Mouse (Mus musculus) hindbrain, embryonic 13.5 days (tissue): ENCODE measurements around the gene Gm20518. TPM values are rescaled to one million over a fixed set of nuclear protein-coding genes. Genes with fewer than 3 reads are reported as not detected.

ENCODE experiments used
- ATAC-seq: fragments of 200-750 bp; cut with Nextera tagmentation; 2 replicates; pipeline ENCODE4 v1.8.0; 2017; ENCODE audit warnings: moderate TSS enrichment; ENCODE audit not compliant: low FRiP score
- H3K27ac ChIP-seq: fragments of 300-500 bp; sonication (generic); 2 replicates; pipeline ENCODE4 v1.5.1; 2015; ENCODE audit warnings: inconsistent platforms, mild to moderate bottlenecking, moderate library complexity
- H3K27me3 ChIP-seq: fragments of 300-500 bp; sonication (generic); 2 replicates; pipeline ENCODE4 v1.6.1; 2015; ENCODE audit warnings: mild to moderate bottlenecking, inconsistent platforms
- H3K36me3 ChIP-seq: fragments of 300-500 bp; sonication (generic); 2 replicates; pipeline ENCODE4 v1.6.1; 2015; ENCODE audit warnings: mild to moderate bottlenecking, inconsistent platforms
- H3K4me1 ChIP-seq: fragments of 300-500 bp; sonication (generic); replicated peaks from 2 replicates; pipeline ENCODE4 v1.6.1; 2015; ENCODE audit warnings: inconsistent platforms
- H3K4me2 ChIP-seq: fragments of 300-500 bp; sonication (generic); 2 replicates; pipeline ENCODE4 v1.6.1; 2015; ENCODE audit warnings: inconsistent platforms, mild to moderate bottlenecking, moderate library complexity
- H3K4me3 ChIP-seq: fragments of 300-500 bp; sonication (generic); 2 replicates; pipeline ENCODE4 v1.5.1; 2015; ENCODE audit warnings: mild to moderate bottlenecking, inconsistent platforms
- H3K9ac ChIP-seq: fragments of 300-500 bp; sonication (generic); 2 replicates; pipeline ENCODE4 v1.6.1; 2015; ENCODE audit warnings: mild to moderate bottlenecking, inconsistent platforms
- H3K9me3 ChIP-seq: fragments of 300-500 bp; sonication (generic); 2 replicates; pipeline ENCODE4 v1.6.1; 2016; ENCODE audit warnings: inconsistent platforms
- WGBS: fragments of 180-500 bp; shearing (Covaris S2); methylation state at CpG from one replicate; pipeline ENCODE4 v1.1.7; 2015; 5-methylcytosine and 5-hydroxymethylcytosine counted together
- polyA plus RNA-seq: library from polyadenylated mRNA; unstranded; fragments of >200 nt; fragmentation: Nextera tagmentation; extraction: Ambion mirVana; gene quantifications from 2 replicates; pipeline ENCODE4 v1.2.1, GENCODE M21; 2015

Gene Gm20518
- polyA plus RNA-seq, 1 experiment from 2014 or later, result 0.65 TPM

DNA sequence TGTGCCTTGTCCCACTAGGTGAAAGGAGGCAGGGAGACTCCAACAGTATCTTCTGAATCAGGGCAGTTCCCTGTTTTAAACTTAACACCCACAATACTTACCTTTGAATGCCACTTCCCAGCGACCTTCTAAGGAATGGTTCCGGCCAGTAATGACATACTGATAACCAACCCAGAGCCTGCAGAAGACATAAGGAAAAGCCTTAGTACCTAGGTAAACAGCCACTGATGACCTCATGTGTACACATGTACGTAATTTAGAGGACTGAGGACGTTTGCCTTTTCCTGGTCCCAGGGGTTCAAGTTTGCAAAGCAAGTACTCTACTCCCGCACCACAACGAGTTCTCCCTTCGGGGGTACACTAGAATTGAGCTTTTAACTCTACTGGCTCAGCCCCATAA is 34.3 kb downstream of the Gm20518 start:
- Histone ChIP-seq H3K27me3 (no peaks in the 10 kb centered on the region), H3K4me2 (no peak overlapping the region), H3K9me3 (no peaks in the 10 kb centered on the region), H3K4me1 (no peaks in the 10 kb centered on the region), H3K36me3 (peaks cover 77% of the 10 kb centered on the region), H3K27ac (no peak overlapping the region), H3K9ac (no peak overlapping the region), H3K4me3 (no peak overlapping the region)
- WGBS, result 92% methylated on average over 7 of the region's 7 CpGs
- ATAC-seq, result no peak

DNA sequence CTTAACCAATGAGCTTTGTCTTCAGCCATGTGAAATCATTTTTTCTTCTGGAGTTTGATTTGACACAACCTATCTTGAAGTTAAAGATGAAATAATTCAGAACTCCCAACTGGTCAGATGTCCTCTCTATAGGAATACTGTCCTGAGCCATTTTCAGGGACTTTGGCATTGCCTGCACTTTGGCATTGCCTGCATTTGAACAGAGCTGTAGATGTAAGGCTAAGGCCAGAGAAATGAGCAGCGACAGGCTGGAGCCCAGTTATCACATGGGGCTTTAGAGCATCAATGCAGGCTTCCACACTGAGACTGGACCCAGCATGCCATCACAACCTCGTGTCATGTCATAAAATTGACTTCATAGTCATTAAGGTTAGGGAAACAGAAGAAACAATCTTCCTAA is 38.2 kb downstream of the Gm20518 start:
- no peak overlapping the region for H3K9ac ChIP-seq
- H3K27ac ChIP-seq, result no peak overlapping the region
- H3K4me3 ChIP-seq, result no peak overlapping the region
- H3K4me1 ChIP-seq, result no peaks in the 10 kb centered on the region
- 90% methylated on average over 2 of the region's 2 CpGs for WGBS
- ATAC-seq, result no peak
- H3K27me3 ChIP-seq, result no peaks in the 10 kb centered on the region
- no peaks in the 10 kb centered on the region for H3K9me3 ChIP-seq
- H3K4me2 ChIP-seq, result no peak overlapping the region
- peaks cover 88% of the 10 kb centered on the region for H3K36me3 ChIP-seq

DNA sequence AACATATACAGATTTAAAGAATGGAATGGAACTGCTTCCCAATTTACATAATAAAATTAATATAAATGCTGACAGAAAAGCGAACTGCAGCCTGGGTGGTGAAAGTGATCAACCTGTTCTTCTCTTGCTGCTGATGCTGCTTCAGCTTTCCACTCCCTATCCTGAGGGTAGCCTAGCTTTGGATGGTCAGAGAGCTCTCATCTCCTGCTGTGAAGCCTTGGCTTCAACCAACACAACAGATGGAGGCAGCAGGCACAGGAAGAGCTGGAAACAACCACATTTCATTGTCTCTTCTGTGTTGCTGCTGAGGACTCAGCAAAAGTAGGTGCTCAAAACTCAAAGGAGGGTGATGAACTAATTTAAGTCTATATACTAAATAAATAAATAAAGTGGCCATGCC is 39.6 kb downstream of the Gm20518 start:
- H3K4me3 ChIP-seq, result no peak overlapping the region
- ATAC-seq, result no peak
- 90% methylated on average over 1 of the region's 1 CpGs for WGBS
- H3K27ac ChIP-seq, result no peak overlapping the region
- no peaks in the 10 kb centered on the region for H3K9me3 ChIP-seq
- peaks cover 86% of the 10 kb centered on the region for H3K36me3 ChIP-seq
- no peaks in the 10 kb centered on the region for H3K4me1 ChIP-seq
- H3K9ac ChIP-seq, result no peak overlapping the region
- no peak overlapping the region for H3K4me2 ChIP-seq
- no peaks in the 10 kb centered on the region for H3K27me3 ChIP-seq

DNA sequence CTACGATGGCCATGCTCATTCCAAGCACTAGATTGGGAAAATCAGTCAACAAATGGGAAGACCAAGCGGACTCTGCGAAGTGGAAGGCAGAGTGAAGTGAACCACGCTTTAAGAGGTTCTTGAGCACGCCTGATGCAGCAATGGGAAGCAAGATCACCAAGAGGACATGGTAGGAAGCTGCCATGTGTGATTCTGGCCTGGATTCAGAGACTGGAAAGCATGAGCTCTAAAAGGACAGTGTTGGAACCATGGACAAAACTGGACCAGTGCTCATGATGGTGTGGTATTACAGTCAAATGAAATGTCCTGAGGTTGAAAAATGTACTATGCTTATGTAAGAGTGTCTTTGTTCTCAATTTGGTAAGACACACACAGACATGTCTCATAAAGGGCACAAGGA is 40.1 kb downstream of the Gm20518 start:
- no peaks in the 10 kb centered on the region for H3K9me3 ChIP-seq
- 97% methylated on average over 5 of the region's 5 CpGs for WGBS
- no peaks in the 10 kb centered on the region for H3K27me3 ChIP-seq
- no peak overlapping the region for H3K4me2 ChIP-seq
- no peak overlapping the region for H3K9ac ChIP-seq
- H3K36me3 ChIP-seq, result peaks cover 86% of the 10 kb centered on the region
- no peak for ATAC-seq
- no peak overlapping the region for H3K4me3 ChIP-seq
- no peak overlapping the region for H3K27ac ChIP-seq
- no peaks in the 10 kb centered on the region for H3K4me1 ChIP-seq

DNA sequence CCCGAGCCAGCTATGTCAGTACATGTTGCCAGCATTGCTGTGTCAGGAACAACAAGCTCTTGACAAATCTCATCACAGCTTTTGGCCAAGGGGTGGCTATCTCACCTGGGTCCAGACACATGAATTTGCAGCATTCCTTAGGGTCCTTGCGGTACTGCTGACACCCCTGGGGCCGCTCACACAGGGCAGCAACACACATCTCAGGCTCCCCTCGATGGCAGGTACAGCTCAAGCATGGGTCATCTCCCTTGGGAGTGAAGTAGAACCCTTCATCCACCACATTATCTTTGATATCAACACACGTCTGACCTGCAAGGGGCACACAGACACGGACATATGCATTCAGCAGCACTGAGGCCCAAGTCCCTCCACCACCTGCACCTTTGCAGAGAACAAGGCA is 42.0 kb downstream of the Gm20518 start:
- H3K27ac ChIP-seq, result no peak overlapping the region
- H3K4me3 ChIP-seq, result no peak overlapping the region
- H3K9ac ChIP-seq, result no peak overlapping the region
- H3K27me3 ChIP-seq, result no peaks in the 10 kb centered on the region
- no peak; the same call in 1 of the 2 replicates for ATAC-seq
- WGBS, result 89% methylated on average over 6 of the region's 6 CpGs
- H3K4me1 ChIP-seq, result no peaks in the 10 kb centered on the region
- no peaks in the 10 kb centered on the region for H3K9me3 ChIP-seq
- H3K4me2 ChIP-seq, result no peak overlapping the region
- H3K36me3 ChIP-seq, result peaks cover 88% of the 10 kb centered on the region

DNA sequence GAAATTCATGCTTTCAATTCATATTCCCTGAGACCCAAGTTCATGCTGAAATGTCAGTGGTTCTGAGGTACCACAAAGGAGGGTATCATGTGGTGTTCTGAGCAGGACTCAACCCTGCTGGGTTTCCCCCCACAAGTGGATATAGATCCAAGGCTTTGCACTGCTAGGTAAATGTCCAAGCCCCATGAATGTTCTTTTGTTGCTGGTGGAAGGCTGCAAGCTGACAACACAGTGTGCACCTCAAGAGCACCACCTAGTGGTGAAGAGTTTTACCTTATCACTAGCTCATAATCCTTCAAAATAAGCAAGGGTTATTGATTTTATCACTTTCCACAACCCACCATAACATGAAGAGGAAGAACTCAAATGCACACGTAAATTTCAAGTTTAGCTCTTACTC is 42.5 kb downstream of the Gm20518 start:
- Histone ChIP-seq H3K9ac (0 out of 2 replicates have a peak overlapping the region, but pooled peaks have one; percentile 49), H3K27ac (peak overlapping the region; percentile 82), H3K9me3 (no peaks in the 10 kb centered on the region), H3K4me1 (no peaks in the 10 kb centered on the region), H3K36me3 (peaks cover 88% of the 10 kb centered on the region), H3K27me3 (no peaks in the 10 kb centered on the region), H3K4me3 (no peak overlapping the region), H3K4me2 (no peak overlapping the region)
- peak; percentile 54 for ATAC-seq
- 40% methylated on average over 1 of the region's 1 CpGs for WGBS

DNA sequence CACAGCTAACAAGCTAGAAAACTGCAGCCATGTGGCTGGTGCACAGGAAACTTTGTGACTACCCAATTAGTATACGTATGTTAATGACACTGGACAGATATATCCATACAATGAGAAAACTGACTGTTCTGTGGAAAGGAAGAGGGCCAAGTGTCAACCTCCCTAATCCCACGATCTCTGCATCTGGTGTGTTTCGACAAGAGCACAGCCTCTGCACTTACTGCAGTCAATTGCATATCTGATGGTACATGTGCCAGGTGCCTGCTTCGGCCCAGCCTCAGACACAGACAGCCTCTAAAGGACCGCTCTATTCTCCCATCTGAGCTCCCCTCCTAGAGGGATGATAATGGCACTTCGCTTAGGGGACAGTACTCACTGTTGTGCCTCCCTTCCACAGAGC is 43.0 kb downstream of the Gm20518 start:
- Histone ChIP-seq H3K4me3 (no peak overlapping the region), H3K4me2 (no peak overlapping the region), H3K4me1 (no peaks in the 10 kb centered on the region), H3K9ac (peak overlapping the region; percentile 49; the same call in 1 of the 2 replicates), H3K36me3 (peaks cover 89% of the 10 kb centered on the region), H3K9me3 (no peaks in the 10 kb centered on the region), H3K27me3 (no peaks in the 10 kb centered on the region), H3K27ac (peak overlapping the region; percentile 82)
- 97% methylated on average over 6 of the region's 6 CpGs for WGBS
- ATAC-seq, result peak; percentile 40

DNA sequence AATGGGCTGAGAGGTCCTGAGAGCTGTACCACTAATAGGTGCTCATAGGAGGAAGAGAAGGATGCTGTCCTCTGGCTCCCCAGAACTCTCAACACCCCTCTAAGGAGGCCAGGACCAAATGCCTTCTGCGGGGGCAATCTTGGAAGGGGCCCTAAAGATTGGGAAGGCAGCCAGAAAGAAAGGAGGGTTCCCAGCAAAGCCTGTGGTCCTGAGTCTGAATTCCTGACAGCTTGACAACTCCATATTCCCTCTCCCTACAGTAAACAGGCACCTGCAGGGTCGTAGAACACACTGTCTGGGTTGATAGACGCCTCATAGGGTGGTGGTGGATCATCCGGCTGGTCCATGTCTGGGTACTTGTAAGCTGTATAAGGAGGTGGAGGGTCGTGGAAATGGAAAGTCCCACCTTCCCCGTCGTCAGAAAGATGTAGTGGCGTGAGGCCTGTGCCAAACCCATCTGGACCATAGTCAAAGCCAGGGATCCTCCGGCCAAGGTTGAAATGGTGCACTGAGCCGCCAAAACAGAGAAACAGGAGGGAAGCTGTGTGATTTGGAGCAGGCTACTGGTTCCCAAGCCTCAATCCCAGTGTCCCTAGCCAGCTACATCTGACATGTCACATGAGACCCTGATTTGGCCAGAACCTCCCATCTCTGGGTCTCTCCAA is 47.6 kb downstream of the Gm20518 start:
- H3K4me3 ChIP-seq, result no peak overlapping the region
- WGBS, result 94% methylated on average over 10 of the region's 10 CpGs
- H3K9me3 ChIP-seq, result no peaks in the 10 kb centered on the region
- no peak overlapping the region for H3K9ac ChIP-seq
- ATAC-seq, result no peak
- no peak overlapping the region for H3K4me2 ChIP-seq
- no peak overlapping the region for H3K27ac ChIP-seq
- H3K36me3 ChIP-seq, result peaks cover 92% of the 10 kb centered on the region
- no peaks in the 10 kb centered on the region for H3K27me3 ChIP-seq
- H3K4me1 ChIP-seq, result no peaks in the 10 kb centered on the region

DNA sequence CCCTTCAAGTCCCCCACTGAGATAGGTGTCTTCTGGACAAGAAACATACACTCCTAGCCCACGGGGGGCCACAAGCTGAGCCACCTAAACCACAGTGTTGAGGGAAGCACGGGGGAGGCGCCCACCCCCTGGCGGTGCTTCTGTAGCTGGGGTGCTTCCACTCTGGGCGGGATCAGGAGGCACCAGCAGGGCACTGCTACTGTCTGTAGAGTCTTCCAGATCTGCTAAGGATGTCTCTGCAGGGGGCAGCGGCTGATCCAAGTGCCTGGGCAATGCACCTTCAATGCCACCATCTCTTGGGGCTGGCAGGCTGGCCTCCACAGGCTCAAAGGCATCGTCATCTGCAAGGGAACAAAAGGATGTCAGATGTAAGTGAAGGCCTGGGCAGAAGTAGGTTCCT is 49.0 kb downstream of the Gm20518 start:
- Histone ChIP-seq H3K9ac (no peak overlapping the region), H3K9me3 (no peaks in the 10 kb centered on the region), H3K27me3 (peaks cover 11% of the 10 kb centered on the region), H3K4me3 (no peak overlapping the region), H3K27ac (no peak overlapping the region), H3K36me3 (peaks cover 85% of the 10 kb centered on the region), H3K4me2 (no peak overlapping the region), H3K4me1 (no peaks in the 10 kb centered on the region)
- WGBS, result 96% methylated on average over 7 of the region's 7 CpGs
- no peak for ATAC-seq

DNA sequence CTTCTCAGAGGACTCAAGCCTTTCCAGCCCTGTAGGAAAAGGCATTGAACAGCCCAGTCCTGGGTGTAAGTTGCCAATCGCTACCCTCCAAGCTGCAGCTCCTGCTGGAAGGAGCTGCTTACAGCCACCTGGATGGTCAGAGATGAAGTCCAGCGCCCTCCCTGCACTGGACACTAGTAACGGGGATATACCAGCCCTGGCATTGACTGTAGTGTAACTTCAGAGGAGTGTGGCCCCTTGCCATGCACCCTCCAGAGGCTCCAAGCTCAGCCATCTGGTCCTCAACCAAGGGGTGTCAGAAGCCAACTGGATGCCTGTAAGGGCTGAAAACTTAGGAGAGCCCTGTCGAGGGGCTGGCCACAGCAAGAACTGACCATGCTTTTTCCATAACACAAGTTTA is 51.5 kb downstream of the Gm20518 start:
- H3K9ac ChIP-seq, result 0 out of 2 replicates have a peak overlapping the region, but pooled peaks have one; percentile 35
- H3K36me3 ChIP-seq, result peaks cover 61% of the 10 kb centered on the region
- H3K4me1 ChIP-seq, result peaks cover 7% of the 10 kb centered on the region
- no peak overlapping the region for H3K4me3 ChIP-seq
- H3K9me3 ChIP-seq, result no peaks in the 10 kb centered on the region
- ATAC-seq, result no peak
- H3K4me2 ChIP-seq, result no peak overlapping the region
- H3K27me3 ChIP-seq, result peaks cover 35% of the 10 kb centered on the region
- 91% methylated on average over 4 of the region's 4 CpGs for WGBS
- no peak overlapping the region for H3K27ac ChIP-seq

DNA sequence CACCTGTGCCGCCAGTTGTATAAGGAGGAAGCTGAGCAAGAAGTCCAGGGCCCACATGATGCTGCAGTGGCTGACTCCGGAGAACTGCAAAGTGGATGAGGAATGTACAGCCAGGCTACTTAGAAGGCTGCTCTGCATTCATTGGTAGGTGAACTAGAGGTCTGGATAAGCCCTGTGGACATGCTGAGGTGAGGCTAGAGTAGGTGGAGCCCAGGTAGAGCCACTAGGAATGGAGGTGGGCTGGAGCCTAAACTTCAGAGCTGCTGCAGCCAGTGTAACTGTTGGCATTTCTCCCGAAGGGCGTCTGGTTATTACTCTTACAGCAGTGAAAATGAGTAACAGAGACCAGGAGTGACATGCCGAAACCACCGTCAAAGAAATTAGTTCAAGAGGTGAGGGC is 53.4 kb downstream of the Gm20518 start, which contains the start of gene Car15:
Car15 (minus strand) TSS at position 314 of the 400 bp plus-strand sequence.
- Histone ChIP-seq H3K36me3 (peaks cover 41% of the 10 kb centered on the region), H3K9ac (no peak within 1 kb of the TSS), H3K27me3 (peaks cover 54% of the 10 kb centered on the region), H3K27ac (no peak within 1 kb of the TSS), H3K9me3 (no peaks in the 10 kb centered on the region), H3K4me2 (no peak within 1 kb of the TSS), H3K4me1 (peaks cover 20% of the 10 kb centered on the region), H3K4me3 (no peak within 1 kb of the TSS)
- ATAC-seq, result no peak
- WGBS, result 88% methylated on average over 6 of the region's 6 CpGs

DNA sequence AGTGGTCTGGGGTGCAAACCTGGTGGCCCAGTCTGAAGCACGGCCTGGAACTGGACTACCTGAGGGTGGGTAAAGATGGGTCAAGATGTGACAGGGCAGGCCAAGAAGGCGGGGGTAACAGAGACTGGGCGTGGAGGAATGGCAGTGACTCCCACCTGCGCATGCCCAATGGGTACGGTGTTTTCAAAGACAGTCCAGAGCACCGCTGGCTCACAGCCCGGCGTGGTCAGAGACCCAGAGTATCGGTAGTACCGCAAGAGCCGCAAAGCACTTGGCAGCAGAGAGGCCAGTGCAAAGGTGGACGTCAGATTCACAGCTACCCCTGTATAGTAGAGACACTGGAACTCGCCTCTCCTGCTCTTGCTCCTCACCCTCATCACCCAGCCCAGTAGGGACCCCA is 56.0 kb downstream of the Gm20518 start:
- WGBS, result 49% methylated on average over 13 of the region's 13 CpGs
- Histone ChIP-seq H3K4me1 (peaks cover 31% of the 10 kb centered on the region), H3K27ac (no peak overlapping the region), H3K36me3 (peaks cover 16% of the 10 kb centered on the region), H3K9ac (peak overlapping the region; percentile 15; the same call in 1 of the 2 replicates), H3K4me2 (no peak overlapping the region), H3K9me3 (no peaks in the 10 kb centered on the region), H3K27me3 (peaks cover 80% of the 10 kb centered on the region), H3K4me3 (no peak overlapping the region)
- ATAC-seq, result no peak

DNA sequence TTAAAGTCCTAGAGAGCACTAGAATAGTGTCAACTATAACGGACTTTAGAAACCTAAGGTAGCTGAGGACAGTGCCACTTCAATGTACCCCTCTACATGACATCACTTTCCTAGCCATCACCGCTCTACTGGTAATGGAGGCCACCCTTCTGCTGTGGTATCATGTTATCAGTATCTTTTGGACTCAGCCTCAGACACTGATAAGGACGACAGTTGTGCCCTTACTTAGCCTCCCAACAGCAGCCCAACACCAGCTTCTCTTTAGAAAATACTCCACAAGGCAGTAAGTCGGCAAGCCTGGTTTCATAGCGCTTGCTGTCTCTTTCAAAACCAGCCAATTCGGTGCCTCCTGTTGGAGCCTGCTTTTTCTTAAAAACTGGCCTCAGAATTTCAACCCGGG is 56.9 kb downstream of the Gm20518 start:
- Histone ChIP-seq H3K4me2 (peak overlapping the region; percentile 77), H3K27me3 (peaks cover 90% of the 10 kb centered on the region), H3K36me3 (peaks cover 6% of the 10 kb centered on the region; the same call in 1 of the 2 replicates), H3K4me1 (peaks cover 31% of the 10 kb centered on the region), H3K9ac (peak overlapping the region; percentile 89), H3K9me3 (no peaks in the 10 kb centered on the region), H3K27ac (peak overlapping the region; percentile 94), H3K4me3 (peak overlapping the region; percentile 66)
- no peak for ATAC-seq
- 51% methylated on average over 7 of the region's 7 CpGs for WGBS
